Mouse (Mus musculus) kidney, embryonic 16.5 days (tissue): ENCODE data around the gene Pcnx2. TPM values are rescaled to one million over a fixed set of nuclear protein-coding genes. Genes with fewer than 3 reads are reported as not detected.

Source experiments
- ATAC-seq: fragments of 200-750 bp; cut with Nextera tagmentation; 2 replicates; pipeline ENCODE4 v1.8.0; 2017; ENCODE audit warnings: moderate TSS enrichment; ENCODE audit not compliant: low FRiP score, low TSS enrichment
- H3K27ac ChIP-seq: fragments of 300-500 bp; sonication (generic); 2 replicates; pipeline ENCODE4 v1.5.1; 2014; ENCODE audit warnings: low read length
- H3K27me3 ChIP-seq: fragments of 300-500 bp; sonication (generic); 2 replicates; pipeline ENCODE4 v1.6.1; 2014; ENCODE audit warnings: low read length, control low read depth, mixed read lengths; ENCODE audit not compliant: insufficient read depth
- H3K36me3 ChIP-seq: fragments of 300-500 bp; sonication (generic); 2 replicates; pipeline ENCODE4 v1.6.1; 2014; ENCODE audit warnings: low read length, control low read depth, mixed read lengths; ENCODE audit not compliant: insufficient read depth
- H3K4me1 ChIP-seq: fragments of 300-500 bp; sonication (generic); 2 replicates; pipeline ENCODE4 v1.6.1; 2014; ENCODE audit warnings: low read length, control low read depth, mixed read lengths; ENCODE audit not compliant: insufficient read depth
- H3K4me2 ChIP-seq: fragments of 300-500 bp; sonication (generic); replicated peaks from 2 replicates; pipeline ENCODE4 v1.6.1; 2014; ENCODE audit warnings: low read depth, low read length
- H3K4me3 ChIP-seq: fragments of 300-500 bp; sonication (generic); 2 replicates; pipeline ENCODE4 v1.5.1; 2014; ENCODE audit warnings: mild to moderate bottlenecking, low read length
- H3K9ac ChIP-seq: fragments of 300-500 bp; sonication (generic); replicated peaks from 2 replicates; pipeline ENCODE4 v1.6.1; 2014; ENCODE audit warnings: low read length
- H3K9me3 ChIP-seq: fragments of 300-500 bp; sonication (generic); 2 replicates; pipeline ENCODE4 v1.6.1; 2016; ENCODE audit warnings: low read length, control low read depth
- WGBS: fragments of 180-500 bp; shearing (Covaris S2); extraction: QIAGEN DNeasy Blood & Tissue Kit; methylation state at CpG from one replicate; pipeline ENCODE4 v1.1.7; 2014; 5-methylcytosine and 5-hydroxymethylcytosine counted together
- polyA plus RNA-seq: library from polyadenylated mRNA; unstranded; fragments of >200 nt; fragmentation: Nextera tagmentation; extraction: Ambion mirVana; gene quantifications from 2 replicates; pipeline ENCODE4 v1.2.1, GENCODE M21; 2015

The Pcnx2 gene
- polyA plus RNA-seq, 1 experiment from 2014 or later: 0.27 TPM

DNA sequence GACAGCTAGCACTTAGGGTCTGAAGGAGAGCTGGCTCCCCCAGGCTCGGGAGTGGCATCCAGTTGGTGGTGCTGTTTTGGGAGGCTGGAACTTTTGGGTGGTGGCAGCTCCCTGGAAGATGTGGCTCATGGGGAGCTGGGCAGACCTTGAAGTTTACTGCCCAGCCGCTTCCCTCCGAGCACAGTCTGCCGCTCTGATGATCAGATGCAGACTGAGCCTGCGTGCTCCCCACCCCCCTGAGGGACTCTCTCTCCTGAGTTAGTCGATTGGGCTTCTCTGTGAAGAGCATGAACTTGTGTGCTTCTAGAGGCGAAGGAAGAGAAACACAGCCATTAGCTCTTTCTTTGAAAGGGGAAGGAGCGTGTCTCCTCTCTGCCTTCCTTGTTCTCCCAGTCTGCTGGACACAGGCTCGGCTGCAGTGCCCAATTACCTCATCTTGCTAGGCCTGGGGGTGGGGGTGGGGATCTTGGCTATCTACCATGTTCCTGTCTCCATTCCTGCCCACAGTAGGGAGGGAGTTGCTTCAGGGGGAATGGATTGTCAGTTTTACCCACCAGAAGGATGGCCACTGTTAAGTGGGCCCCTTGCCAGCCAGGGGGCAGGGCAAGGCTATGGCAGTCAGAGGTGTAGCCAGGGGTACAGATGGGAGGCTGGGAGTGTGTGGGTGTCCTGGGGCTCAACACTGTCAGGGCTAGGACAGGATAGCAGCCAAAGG lies 141.6 kb downstream of the Pcnx2 start:
- H3K9me3 ChIP-seq: no peaks in the 10 kb centered on the region
- ATAC-seq: 0 out of 2 replicates have a peak, but pooled peaks have one; percentile 33
- peaks cover 3% of the 10 kb centered on the region; the same call in 1 of the 2 replicates for H3K27me3 ChIP-seq
- H3K9ac ChIP-seq: peak overlapping the region; percentile 48
- peaks cover 8% of the 10 kb centered on the region for H3K4me1 ChIP-seq
- H3K4me2 ChIP-seq: no peak overlapping the region
- H3K27ac ChIP-seq: no peak overlapping the region
- no peak overlapping the region for H3K4me3 ChIP-seq
- 25% methylated on average over 9 of the region's 9 CpGs for WGBS
- H3K36me3 ChIP-seq: no peaks in the 10 kb centered on the region

DNA sequence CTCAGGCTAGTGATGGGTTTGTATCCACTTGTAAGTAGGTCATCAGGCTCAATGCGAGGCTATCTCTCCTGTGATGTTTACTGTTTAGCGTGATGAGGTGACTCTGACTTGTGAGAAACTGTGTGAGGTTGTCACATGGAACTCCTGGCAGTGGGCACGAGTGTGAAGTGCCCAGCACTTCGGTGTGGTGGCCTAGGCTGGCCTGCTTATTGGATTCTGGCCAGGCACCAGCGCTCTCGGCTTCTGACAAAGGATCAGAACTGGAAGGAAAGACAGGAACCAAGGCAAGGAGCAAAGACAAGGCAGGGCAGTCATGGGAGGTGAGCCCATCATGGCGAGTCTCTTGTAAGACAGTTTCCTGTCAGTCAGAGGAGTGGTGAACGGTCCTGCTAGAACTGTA lies 142.2 kb downstream of the Pcnx2 start:
- peaks cover 14% of the 10 kb centered on the region for H3K4me1 ChIP-seq
- no peaks in the 10 kb centered on the region for H3K36me3 ChIP-seq
- H3K4me3 ChIP-seq: no peak overlapping the region
- no peak overlapping the region for H3K4me2 ChIP-seq
- 71% methylated on average over 8 of the region's 8 CpGs for WGBS
- H3K27me3 ChIP-seq: peaks cover 3% of the 10 kb centered on the region; the same call in 1 of the 2 replicates
- H3K27ac ChIP-seq: no peak overlapping the region
- no peak overlapping the region; the same call in 1 of the 2 replicates for H3K9ac ChIP-seq
- H3K9me3 ChIP-seq: no peaks in the 10 kb centered on the region
- ATAC-seq: no peak

DNA sequence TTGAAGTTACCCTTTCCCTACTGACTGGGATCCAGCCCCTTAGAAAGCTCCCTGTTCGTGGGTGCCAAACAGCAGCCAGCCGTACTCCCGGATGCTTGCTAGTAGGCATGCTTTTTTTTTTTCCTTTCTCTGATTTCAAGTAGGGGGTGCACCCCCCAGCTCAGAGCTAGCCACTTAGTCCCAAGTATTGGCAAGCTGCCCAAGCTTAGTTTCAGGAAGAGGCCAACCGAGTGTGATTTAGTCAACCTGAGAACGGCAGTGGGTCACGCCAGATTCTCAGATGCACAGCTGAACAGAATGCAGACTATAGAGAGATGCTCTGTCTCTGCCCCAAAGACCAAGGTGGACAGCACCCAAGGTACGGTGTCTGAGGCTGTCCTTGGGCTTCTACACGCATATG lies 147.3 kb downstream of the Pcnx2 start:
- Histone ChIP-seq H3K4me3 (no peak overlapping the region), H3K27me3 (peaks cover 3% of the 10 kb centered on the region; the same call in 1 of the 2 replicates), H3K4me2 (no peak overlapping the region), H3K36me3 (no peaks in the 10 kb centered on the region), H3K9me3 (no peaks in the 10 kb centered on the region), H3K9ac (no peak overlapping the region), H3K27ac (peak overlapping the region; percentile 31), H3K4me1 (peaks cover 18% of the 10 kb centered on the region)
- ATAC-seq: 0 out of 2 replicates have a peak, but pooled peaks have one; percentile 36
- 31% methylated on average over 8 of the region's 8 CpGs for WGBS

DNA sequence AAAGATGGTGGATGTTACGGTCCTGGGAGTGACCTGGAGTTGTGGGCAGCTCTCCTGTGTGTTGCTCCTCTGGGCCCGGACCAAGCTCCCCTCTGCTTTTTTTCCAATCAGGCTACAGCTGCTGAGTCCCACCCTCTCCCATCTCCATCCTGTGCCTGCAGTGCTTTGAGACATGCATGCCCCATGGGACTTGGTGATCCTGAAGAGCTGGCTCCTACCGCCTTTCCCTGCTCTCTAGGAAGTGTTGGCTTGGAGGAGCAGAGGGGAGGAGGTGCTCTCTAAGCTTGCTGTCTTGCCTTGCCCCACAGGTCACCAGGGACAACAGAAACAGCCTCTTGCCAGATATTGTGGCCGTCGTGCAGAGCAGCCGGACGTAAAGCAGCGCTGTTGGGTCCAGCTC lies 150.7 kb downstream of the Pcnx2 start:
- Histone ChIP-seq H3K9me3 (no peaks in the 10 kb centered on the region), H3K9ac (no peak overlapping the region), H3K27ac (no peak overlapping the region), H3K27me3 (peaks cover 3% of the 10 kb centered on the region; the same call in 1 of the 2 replicates), H3K36me3 (no peaks in the 10 kb centered on the region), H3K4me1 (peaks cover 18% of the 10 kb centered on the region), H3K4me3 (no peak overlapping the region), H3K4me2 (no peak overlapping the region)
- no peak for ATAC-seq
- 62% methylated on average over 8 of the region's 8 CpGs for WGBS

DNA sequence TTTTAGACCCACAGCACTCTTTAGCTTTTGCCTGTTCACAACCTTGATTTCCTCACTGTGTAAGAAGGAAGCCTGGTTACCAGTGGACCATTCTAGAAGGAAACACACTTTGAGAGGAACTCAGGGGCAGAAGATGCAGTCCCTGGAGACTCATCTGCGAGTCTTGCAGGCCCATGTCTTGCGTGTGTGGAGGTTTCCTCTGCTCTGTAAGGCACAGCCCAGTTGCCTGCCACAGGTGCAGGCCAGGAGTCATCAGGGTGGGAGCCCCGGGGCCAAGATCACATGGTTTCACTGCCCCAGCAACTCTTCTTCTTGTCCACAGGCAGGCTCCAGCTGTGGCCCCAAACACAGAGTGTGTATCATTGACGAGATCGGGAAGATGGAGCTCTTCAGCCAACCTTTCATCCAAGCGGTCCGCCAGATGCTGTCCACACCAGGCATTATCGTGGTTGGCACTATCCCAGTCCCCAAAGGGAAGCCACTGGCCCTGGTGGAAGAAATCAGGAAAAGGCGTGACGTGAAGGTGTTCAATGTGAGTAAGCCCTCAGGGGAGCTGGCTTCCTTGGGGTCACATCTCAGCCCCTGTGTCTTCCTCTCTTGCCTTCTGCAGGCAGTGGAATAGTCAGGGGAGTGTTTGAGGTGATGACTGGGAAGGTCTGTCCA lies 153.1 kb downstream of the Pcnx2 start:
- no peak overlapping the region for H3K4me3 ChIP-seq
- no peaks in the 10 kb centered on the region for H3K27me3 ChIP-seq
- no peak for ATAC-seq
- no peaks in the 10 kb centered on the region for H3K9me3 ChIP-seq
- H3K36me3 ChIP-seq: no peaks in the 10 kb centered on the region
- H3K4me2 ChIP-seq: no peak overlapping the region
- 88% methylated on average over 10 of the region's 10 CpGs for WGBS
- peaks cover 2% of the 10 kb centered on the region for H3K4me1 ChIP-seq
- no peak overlapping the region for H3K27ac ChIP-seq
- no peak overlapping the region for H3K9ac ChIP-seq

DNA sequence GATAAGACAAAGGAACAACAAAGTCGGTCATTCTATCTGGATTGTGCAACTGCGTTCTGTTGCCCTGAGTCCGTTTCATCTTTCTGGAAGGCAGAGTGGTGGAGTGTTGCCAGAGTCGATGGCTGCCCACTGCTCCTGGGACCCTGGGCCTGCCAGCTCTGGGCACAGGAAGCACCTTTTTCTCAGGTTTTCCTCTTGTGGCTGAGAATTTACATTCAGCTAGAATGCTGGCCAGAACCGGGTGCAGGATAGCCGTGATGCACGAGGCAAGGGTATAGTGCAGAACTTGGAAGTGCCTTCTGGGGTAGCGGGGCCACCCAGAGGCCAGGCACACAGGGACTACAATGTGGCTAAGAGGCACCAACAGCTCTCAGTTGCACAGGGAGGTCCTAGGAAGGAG lies 155.7 kb downstream of the Pcnx2 start:
- WGBS: 81% methylated on average over 8 of the region's 8 CpGs
- Histone ChIP-seq H3K4me2 (no peak overlapping the region), H3K27ac (no peak overlapping the region), H3K27me3 (no peaks in the 10 kb centered on the region), H3K4me1 (no peaks in the 10 kb centered on the region), H3K9ac (no peak overlapping the region), H3K9me3 (no peaks in the 10 kb centered on the region), H3K4me3 (no peak overlapping the region), H3K36me3 (no peaks in the 10 kb centered on the region)
- no peak for ATAC-seq

DNA sequence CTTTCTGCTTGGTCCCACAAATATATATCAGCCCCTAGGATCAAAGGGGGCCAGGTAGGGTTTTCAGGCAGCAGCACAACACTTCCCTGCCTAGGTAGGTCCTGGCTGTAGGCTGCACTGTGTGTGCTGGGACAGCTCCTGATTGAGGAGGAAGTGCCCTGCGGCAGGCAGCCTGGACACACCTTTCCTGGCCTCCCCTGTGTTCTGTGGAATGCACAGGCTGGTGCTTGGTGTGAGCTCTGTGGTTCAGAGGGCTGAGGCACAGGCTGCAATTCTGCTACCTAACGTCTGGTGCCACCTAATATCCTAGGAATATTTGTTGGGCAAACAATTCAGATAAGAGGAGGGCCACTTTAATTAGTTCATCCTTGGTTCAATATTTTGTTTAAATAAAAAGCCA lies 156.3 kb downstream of the Pcnx2 start:
- no peaks in the 10 kb centered on the region for H3K9me3 ChIP-seq
- H3K4me3 ChIP-seq: no peak overlapping the region
- H3K9ac ChIP-seq: no peak overlapping the region
- no peaks in the 10 kb centered on the region for H3K27me3 ChIP-seq
- peak; percentile 64; the same call in 1 of the 2 replicates for ATAC-seq
- no peak overlapping the region for H3K4me2 ChIP-seq
- peak overlapping the region; percentile 24; the same call in 1 of the 2 replicates for H3K27ac ChIP-seq
- 46% methylated on average over 2 of the region's 2 CpGs for WGBS
- H3K4me1 ChIP-seq: no peaks in the 10 kb centered on the region
- no peaks in the 10 kb centered on the region for H3K36me3 ChIP-seq

DNA sequence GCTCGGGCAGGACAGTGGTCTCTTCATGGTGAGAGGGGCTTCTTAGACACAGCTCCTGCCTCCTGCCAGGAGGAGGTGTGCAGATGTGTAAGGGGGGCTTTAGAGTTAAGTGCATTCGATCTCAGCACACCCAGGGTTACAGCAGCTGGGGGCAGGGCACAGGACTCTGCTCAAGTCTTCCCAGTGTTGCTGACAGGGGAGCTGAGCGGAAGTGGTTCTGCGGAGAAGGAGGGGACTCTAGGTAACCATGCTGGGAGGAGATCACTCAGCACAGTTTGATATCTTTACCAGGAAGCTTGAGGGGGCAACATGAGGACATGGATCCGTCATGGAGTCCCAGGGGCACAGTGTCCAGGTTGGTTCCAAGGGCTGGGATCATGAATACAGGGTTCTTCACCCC lies 156.7 kb downstream of the Pcnx2 start:
- Histone ChIP-seq H3K36me3 (no peaks in the 10 kb centered on the region), H3K9ac (no peak overlapping the region), H3K4me2 (no peak overlapping the region), H3K27ac (peak overlapping the region; percentile 24; the same call in 1 of the 2 replicates), H3K4me3 (no peak overlapping the region), H3K9me3 (no peaks in the 10 kb centered on the region), H3K27me3 (no peaks in the 10 kb centered on the region), H3K4me1 (no peaks in the 10 kb centered on the region)
- no peak for ATAC-seq
- WGBS: 70% methylated on average over 5 of the region's 5 CpGs

DNA sequence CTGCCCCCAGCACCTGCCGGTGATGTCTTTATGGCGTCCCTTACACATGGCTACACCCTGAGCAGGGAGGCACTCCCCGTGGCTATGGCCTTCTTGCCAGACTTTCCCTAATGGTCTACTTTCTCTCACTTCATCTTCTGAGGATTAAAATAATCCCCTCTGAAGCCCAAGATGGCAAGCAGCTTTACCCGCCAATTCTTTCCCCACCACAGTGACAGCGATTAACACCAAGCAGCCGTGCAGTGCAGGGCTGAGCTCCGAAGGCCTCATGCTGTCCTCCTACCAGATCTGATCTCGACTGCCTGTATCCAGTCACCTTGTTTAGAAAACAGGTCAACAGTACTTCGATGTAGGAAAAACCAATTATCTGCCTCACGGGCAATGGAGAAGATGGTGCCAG lies 157.5 kb downstream of the Pcnx2 start:
- Histone ChIP-seq H3K27ac (no peak overlapping the region), H3K9ac (no peak overlapping the region), H3K4me3 (no peak overlapping the region), H3K4me1 (no peaks in the 10 kb centered on the region), H3K4me2 (no peak overlapping the region), H3K27me3 (no peaks in the 10 kb centered on the region), H3K36me3 (no peaks in the 10 kb centered on the region), H3K9me3 (no peaks in the 10 kb centered on the region)
- no peak for ATAC-seq
- 73% methylated on average over 10 of the region's 10 CpGs for WGBS

DNA sequence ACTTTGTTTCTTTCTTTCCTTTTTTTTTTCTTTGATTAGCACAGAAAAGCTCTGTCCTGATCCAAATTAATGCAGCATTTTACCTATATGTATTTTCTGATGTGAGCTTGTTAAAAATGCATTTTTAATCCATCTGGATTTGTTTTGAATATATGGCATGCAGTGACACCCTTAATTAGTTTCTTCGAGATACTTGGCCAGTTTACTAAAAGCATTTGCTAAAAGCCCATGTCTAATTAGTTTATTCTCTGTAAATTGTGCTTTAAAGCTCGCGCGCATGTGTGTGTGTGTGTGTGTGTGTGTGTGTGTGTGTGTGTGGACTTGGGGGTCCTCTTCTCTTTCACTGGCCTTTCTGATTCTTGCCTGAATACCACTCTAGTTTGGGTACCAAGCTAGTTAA lies 159.2 kb downstream of the Pcnx2 start:
- ATAC-seq: no peak
- peaks cover 7% of the 10 kb centered on the region for H3K4me1 ChIP-seq
- no peak overlapping the region for H3K9ac ChIP-seq
- H3K27ac ChIP-seq: no peak overlapping the region
- 92% methylated on average over 4 of the region's 4 CpGs for WGBS
- H3K36me3 ChIP-seq: no peaks in the 10 kb centered on the region
- H3K27me3 ChIP-seq: no peaks in the 10 kb centered on the region
- H3K4me2 ChIP-seq: no peak overlapping the region
- no peaks in the 10 kb centered on the region for H3K9me3 ChIP-seq
- H3K4me3 ChIP-seq: no peak overlapping the region
